Mouse (Mus musculus) heart, embryonic 14.5 days (tissue): ENCODE data around the gene Tnpo1. TPM values are rescaled to one million over a fixed set of nuclear protein-coding genes. Genes with fewer than 3 reads are reported as not detected.

Experiments used
- ATAC-seq: fragments of 200-750 bp; cut with Nextera tagmentation; 2 replicates; pipeline ENCODE4 v1.8.0; 2017; ENCODE audit warnings: low read depth, moderate TSS enrichment; ENCODE audit not compliant: insufficient number of reproducible peaks, insufficient read depth, low FRiP score
- H3K27ac ChIP-seq, 2 experiments: fragments of 200-500 bp in 1 of 2; fragments of 300-500 bp in 1 of 2; sonication (generic) in 1 of 2; replicated peaks in 1 of 2; 2 replicates each; pipeline ENCODE4 v1.5.1; 2012 to 2014; ENCODE audit warnings: low read depth in 2 of 2, low read length in 2 of 2, control low read depth in 1 of 2, mild to moderate bottlenecking in 1 of 2, mixed read lengths in 1 of 2; ENCODE audit not compliant: control insufficient read depth in 1 of 2, insufficient read depth in 1 of 2
- H3K27me3 ChIP-seq: fragments of 300-500 bp; sonication (generic); 2 replicates; pipeline ENCODE4 v1.6.1; 2014; ENCODE audit warnings: mild to moderate bottlenecking, low read length, control low read depth; ENCODE audit not compliant: control insufficient read depth, insufficient read depth
- H3K36me3 ChIP-seq: fragments of 300-500 bp; sonication (generic); 2 replicates; pipeline ENCODE4 v1.6.1; 2014; ENCODE audit warnings: mild to moderate bottlenecking, control low read depth, low read length, mixed read lengths; ENCODE audit not compliant: control insufficient read depth, insufficient read depth
- H3K4me1 ChIP-seq, 2 experiments: fragments of 200-500 bp in 1 of 2; fragments of 300-500 bp in 1 of 2; sonication (generic) in 1 of 2; 2 replicates each; pipeline ENCODE4 v1.6.1; 2012 to 2014; ENCODE audit warnings: low read length in 2 of 2, control low read depth in 1 of 2, mixed read lengths in 1 of 2; ENCODE audit not compliant: control insufficient read depth in 2 of 2, insufficient read depth in 2 of 2
- H3K4me2 ChIP-seq: fragments of 300-500 bp; sonication (generic); 2 replicates; pipeline ENCODE4 v1.6.1; 2014; ENCODE audit warnings: mild to moderate bottlenecking, low read length
- H3K4me3 ChIP-seq, 2 experiments: fragments of 200-500 bp in 1 of 2; fragments of 300-500 bp in 1 of 2; sonication (generic) in 1 of 2; 2 replicates each; pipeline ENCODE4 v1.5.1; 2012 to 2014; ENCODE audit warnings: low read length in 2 of 2, mild to moderate bottlenecking in 2 of 2, control low read depth in 1 of 2, low read depth in 1 of 2, moderate library complexity in 1 of 2; ENCODE audit not compliant: control insufficient read depth in 1 of 2, insufficient read depth in 1 of 2
- H3K9ac ChIP-seq: fragments of 300-500 bp; sonication (generic); 2 replicates; pipeline ENCODE4 v1.6.1; 2014; ENCODE audit warnings: mild to moderate bottlenecking, low read length
- H3K9me3 ChIP-seq: fragments of 300-500 bp; sonication (generic); 2 replicates; pipeline ENCODE4 v1.6.1; 2016; ENCODE audit warnings: low read length, control low read depth; ENCODE audit not compliant: control insufficient read depth
- WGBS: fragments of 180-500 bp; shearing (Covaris S2); extraction: QIAGEN DNeasy Blood & Tissue Kit; methylation state at CpG from one replicate; pipeline ENCODE4 v1.1.7; 2014; 5-methylcytosine and 5-hydroxymethylcytosine counted together
- polyA plus RNA-seq: library from polyadenylated mRNA; unstranded; fragments of >200 nt; fragmentation: Nextera tagmentation; extraction: Ambion mirVana; gene quantifications from 2 replicates; pipeline ENCODE4 v1.2.1, GENCODE M21; 2014

Tnpo1 gene
- polyA plus RNA-seq, 1 experiment from 2014 or later, result 39.6 TPM

GRCm38 (mm10) chr13:98813596-98814274 is 112.4 kb downstream of the Tnpo1 start:
- WGBS, result 25% methylated on average over 12 of the region's 12 CpGs
- Histone ChIP-seq H3K27me3 (no peaks in the 10 kb centered on the region), H3K36me3 (no peaks in the 10 kb centered on the region), H3K9ac (peak overlapping the region; percentile 97), H3K9me3 (no peaks in the 10 kb centered on the region), H3K4me3 (peak overlapping the region; percentile 73 to 94), H3K4me2 (peak overlapping the region; percentile 62), H3K4me1 (peaks cover 2 to 30% of the 10 kb centered on the region in 2 experiments; a peak in 1 of 4 replicates), H3K27ac (peak overlapping the region; percentile 98 to 99; a peak in 3 of 4 replicates)
- ATAC-seq, result no peak

- Histone ChIP-seq H3K27me3 (no peaks in the 10 kb centered on the region), H3K9me3 (no peaks in the 10 kb centered on the region), H3K9ac (no peak overlapping the region; the same call in 1 of the 2 replicates), H3K4me3 (peak overlapping the region in 1 of 2 experiments; percentile 94; a peak in 2 of 4 replicates), H3K4me1 (peaks cover 2 to 30% of the 10 kb centered on the region in 2 experiments; a peak in 1 of 4 replicates), H3K4me2 (peak overlapping the region; percentile 62), H3K27ac (no peak overlapping the region), H3K36me3 (no peaks in the 10 kb centered on the region)
- WGBS, result 67% methylated on average over 2 of the region's 2 CpGs
- no peak for ATAC-seq
These were observed 113.0 kb downstream of the Tnpo1 start for GRCm38 (mm10) chr13:98813167-98813566.

- H3K9me3 ChIP-seq, result no peaks in the 10 kb centered on the region
- H3K4me3 ChIP-seq, result no peak overlapping the region
- H3K27me3 ChIP-seq, result no peaks in the 10 kb centered on the region
- H3K36me3 ChIP-seq, result no peaks in the 10 kb centered on the region
- H3K9ac ChIP-seq, result no peak overlapping the region
- H3K4me1 ChIP-seq, result peaks cover 2 to 26% of the 10 kb centered on the region in 2 experiments; a peak in 1 of 4 replicates
- no peak for ATAC-seq
- no peak overlapping the region for H3K27ac ChIP-seq
- WGBS, result 64% methylated on average over 4 of the region's 4 CpGs
- H3K4me2 ChIP-seq, result 0 out of 2 replicates have a peak overlapping the region, but pooled peaks have one; percentile 1
These were observed 113.9 kb downstream of the Tnpo1 start for GRCm38 (mm10) chr13:98812285-98812684.

- 38% methylated on average over 6 of the region's 6 CpGs for WGBS
These were observed 116.0 kb downstream of the Tnpo1 start for GRCm38 (mm10) chr13:98810143-98810542.

GRCm38 (mm10) chr13:98809087-98809486 is 117.1 kb downstream of the Tnpo1 start:
- H3K9me3 ChIP-seq, result no peaks in the 10 kb centered on the region
- ATAC-seq, result no peak
- no peak overlapping the region for H3K9ac ChIP-seq
- peaks cover 11% of the 10 kb centered on the region; the same call in 1 of the 2 replicates for H3K36me3 ChIP-seq
- H3K27me3 ChIP-seq, result no peaks in the 10 kb centered on the region
- H3K27ac ChIP-seq, result no peak overlapping the region
- peaks cover 0 to 19% of the 10 kb centered on the region in 2 experiments; a peak in 1 of 4 replicates for H3K4me1 ChIP-seq
- no peak overlapping the region for H3K4me3 ChIP-seq
- WGBS, result 62% methylated on average over 1 of the region's 1 CpGs
- no peak overlapping the region for H3K4me2 ChIP-seq

More at GRCm38 (mm10) chr13:98810143-98810542, 116.0 kb downstream of the Tnpo1 start:
- Histone ChIP-seq H3K4me2 (peak overlapping the region; percentile 27), H3K4me3 (no peak overlapping the region), H3K36me3 (peaks cover 3% of the 10 kb centered on the region; the same call in 1 of the 2 replicates), H3K9me3 (no peaks in the 10 kb centered on the region), H3K4me1 (peaks cover 0 to 19% of the 10 kb centered on the region in 2 experiments; a peak in 1 of 4 replicates), H3K27me3 (no peaks in the 10 kb centered on the region), H3K9ac (no peak overlapping the region), H3K27ac (peak overlapping the region; percentile 37 to 39; a peak in 2 of 4 replicates)
- ATAC-seq, result no peak

GRCm38 (mm10) chr13:98804480-98804879 is 121.7 kb downstream of the Tnpo1 start:
- 84% methylated on average over 1 of the region's 1 CpGs for WGBS
- Histone ChIP-seq H3K4me2 (no peak overlapping the region), H3K9ac (no peak overlapping the region), H3K4me1 (no peaks in the 10 kb centered on the region), H3K9me3 (peaks cover 6% of the 10 kb centered on the region), H3K27ac (no peak overlapping the region), H3K27me3 (no peaks in the 10 kb centered on the region), H3K36me3 (peaks cover 45% of the 10 kb centered on the region), H3K4me3 (no peak overlapping the region)
- no peak for ATAC-seq

GRCm38 (mm10) chr13:98803699-98804098 is 122.5 kb downstream of the Tnpo1 start:
- H3K27me3 ChIP-seq, result no peaks in the 10 kb centered on the region
- 90% methylated on average over 4 of the region's 4 CpGs for WGBS
- peaks cover 51% of the 10 kb centered on the region for H3K36me3 ChIP-seq
- H3K4me3 ChIP-seq, result no peak overlapping the region
- no peak overlapping the region for H3K9ac ChIP-seq
- H3K27ac ChIP-seq, result no peak overlapping the region
- H3K4me1 ChIP-seq, result no peaks in the 10 kb centered on the region
- ATAC-seq, result no peak
- H3K9me3 ChIP-seq, result peaks cover 6% of the 10 kb centered on the region
- no peak overlapping the region for H3K4me2 ChIP-seq
